Mouse (Mus musculus) neural tube, embryonic 12.5 days (tissue): ENCODE data around the gene Kdm5a. TPM values are rescaled to one million over a fixed set of nuclear protein-coding genes. Genes with fewer than 3 reads are reported as not detected.
A peak's percentile ranks its signal among the peaks of the same experiment; 100 is the strongest.

Experiments
- ATAC-seq: fragments of 200-750 bp; cut with Nextera tagmentation; 2 replicates; pipeline ENCODE4 v1.8.0; 2017; ENCODE audit warnings: low read depth, mild to moderate bottlenecking, moderate TSS enrichment, moderate library complexity; ENCODE audit not compliant: low FRiP score
- H3K27ac ChIP-seq: fragments of 300-500 bp; sonication (generic); 2 replicates; pipeline ENCODE4 v1.5.1; 2016
- H3K27me3 ChIP-seq: fragments of 300-500 bp; sonication (generic); replicated peaks from 2 replicates; pipeline ENCODE4 v1.6.1; 2016; ENCODE audit warnings: mild to moderate bottlenecking
- H3K36me3 ChIP-seq: fragments of 300-500 bp; sonication (generic); 2 replicates; pipeline ENCODE4 v1.6.1; 2016; ENCODE audit warnings: mild to moderate bottlenecking
- H3K4me1 ChIP-seq: fragments of 300-500 bp; sonication (generic); 2 replicates; pipeline ENCODE4 v1.6.1; 2016
- H3K4me2 ChIP-seq: fragments of 300-500 bp; sonication (generic); replicated peaks from 2 replicates; pipeline ENCODE4 v1.6.1; 2016; ENCODE audit warnings: mild to moderate bottlenecking
- H3K4me3 ChIP-seq: fragments of 300-500 bp; sonication (generic); 2 replicates; pipeline ENCODE4 v1.5.1; 2016
- H3K9ac ChIP-seq: fragments of 300-500 bp; sonication (generic); 2 replicates; pipeline ENCODE4 v1.6.1; 2016; ENCODE audit warnings: mild to moderate bottlenecking
- H3K9me3 ChIP-seq: fragments of 300-500 bp; sonication (generic); 2 replicates; pipeline ENCODE4 v1.6.1; 2016; ENCODE audit warnings: mild to moderate bottlenecking
- WGBS: fragments of 180-500 bp; shearing (Covaris S2); methylation state at CpG from one replicate; pipeline ENCODE4 v1.1.7; 2016; 5-methylcytosine and 5-hydroxymethylcytosine counted together
- polyA plus RNA-seq: library from polyadenylated mRNA; unstranded; fragments of >200 nt; fragmentation: Nextera tagmentation; extraction: Ambion mirVana; gene quantifications from 2 replicates; pipeline ENCODE4 v1.2.1, GENCODE M21; 2016

Kdm5a gene
- polyA plus RNA-seq, 1 experiment from 2014 or later = 51.4 TPM

GRCm38 (mm10) chr6:120362774-120363687 lies 893 bp upstream of the Kdm5a start:
- H3K36me3 ChIP-seq = peaks cover 8% of the 10 kb centered on the region
- H3K9ac ChIP-seq = peak overlapping the region; percentile 86
- H3K4me1 ChIP-seq = peaks cover 16% of the 10 kb centered on the region
- H3K27ac ChIP-seq = peak overlapping the region; percentile 87
- H3K9me3 ChIP-seq = no peaks in the 10 kb centered on the region
- H3K4me2 ChIP-seq = peak overlapping the region; percentile 93
- 25% methylated on average over 15 of the region's 15 CpGs for WGBS
- peak; percentile 26 for ATAC-seq
- H3K27me3 ChIP-seq = no peaks in the 10 kb centered on the region
- peak overlapping the region; percentile 97 for H3K4me3 ChIP-seq

GRCm38 (mm10) chr6:120364523-120364905 lies 590 bp downstream of the Kdm5a start:
- peak; percentile 26 for ATAC-seq
- Histone ChIP-seq H3K36me3 (peaks cover 23% of the 10 kb centered on the region), H3K9me3 (no peaks in the 10 kb centered on the region), H3K4me1 (peaks cover 16% of the 10 kb centered on the region), H3K4me3 (peak overlapping the region; percentile 97), H3K4me2 (peak overlapping the region; percentile 93), H3K27me3 (no peaks in the 10 kb centered on the region), H3K9ac (peak overlapping the region; percentile 86), H3K27ac (peak overlapping the region; percentile 87)
- WGBS = under 1% methylated on average over 29 of the region's 31 CpGs

DNA sequence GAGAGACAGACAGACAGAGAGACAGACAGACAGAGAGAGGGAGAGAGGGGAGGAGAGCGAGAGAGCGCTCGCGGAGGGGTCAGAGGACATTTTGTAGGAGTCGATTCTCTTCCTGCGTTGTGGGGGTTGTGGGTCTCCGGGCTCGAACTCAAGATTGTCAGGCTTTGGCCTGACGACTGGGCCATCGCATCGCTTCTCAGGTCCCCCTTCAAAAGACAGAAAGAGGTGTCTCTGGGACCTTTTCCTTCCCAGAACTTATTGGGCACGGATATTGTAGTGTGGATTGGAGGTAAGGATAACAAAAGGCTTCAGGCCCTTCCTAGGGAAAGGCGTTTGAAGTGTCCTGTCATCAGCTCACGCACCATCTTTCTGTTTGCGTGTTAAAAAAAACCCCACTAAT lies 1.1 kb downstream of the Kdm5a start:
- Histone ChIP-seq H3K9ac (peak overlapping the region; percentile 86), H3K4me1 (peaks cover 16% of the 10 kb centered on the region), H3K9me3 (no peaks in the 10 kb centered on the region), H3K36me3 (peaks cover 28% of the 10 kb centered on the region), H3K27ac (no peak overlapping the region), H3K4me2 (peak overlapping the region; percentile 93), H3K4me3 (peak overlapping the region; percentile 97), H3K27me3 (no peaks in the 10 kb centered on the region)
- 7% methylated on average over 15 of the region's 15 CpGs for WGBS
- no peak for ATAC-seq

- Histone ChIP-seq H3K36me3 (peaks cover 76% of the 10 kb centered on the region), H3K4me1 (no peaks in the 10 kb centered on the region), H3K4me3 (no peak overlapping the region), H3K9ac (no peak overlapping the region), H3K27ac (no peak overlapping the region), H3K4me2 (no peak overlapping the region), H3K9me3 (no peaks in the 10 kb centered on the region), H3K27me3 (no peaks in the 10 kb centered on the region)
- ATAC-seq = no peak
- WGBS = 96% methylated on average over 2 of the region's 2 CpGs
Measured at GRCm38 (mm10) chr6:120376736-120377135, 12.8 kb downstream of the Kdm5a start.

GRCm38 (mm10) chr6:120390054-120390453 lies 26.1 kb downstream of the Kdm5a start:
- H3K9me3 ChIP-seq = no peaks in the 10 kb centered on the region
- no peak overlapping the region for H3K4me2 ChIP-seq
- no peaks in the 10 kb centered on the region for H3K27me3 ChIP-seq
- ATAC-seq = no peak
- H3K4me3 ChIP-seq = no peak overlapping the region
- 88% methylated on average over 3 of the region's 3 CpGs for WGBS
- no peak overlapping the region for H3K27ac ChIP-seq
- H3K36me3 ChIP-seq = peaks cover 49% of the 10 kb centered on the region
- H3K9ac ChIP-seq = no peak overlapping the region
- H3K4me1 ChIP-seq = no peaks in the 10 kb centered on the region

DNA sequence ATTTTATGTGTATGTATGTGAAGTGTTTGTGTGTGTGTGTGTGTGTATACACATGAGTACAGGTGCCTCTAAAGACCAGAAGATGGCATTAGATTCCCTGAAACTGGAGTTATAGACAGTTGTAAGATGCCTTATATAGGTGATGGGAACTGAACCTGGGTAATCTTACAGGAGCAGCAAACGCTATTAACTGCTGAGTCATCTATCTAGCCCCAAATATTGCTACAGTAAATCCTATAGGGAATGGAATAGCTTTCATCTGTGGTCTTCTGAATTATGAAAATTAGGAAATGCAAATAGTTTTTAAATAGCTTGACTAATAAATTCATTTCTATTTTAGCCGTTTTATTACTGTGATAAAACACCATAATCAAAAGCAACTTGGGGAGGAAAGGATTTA lies 28.9 kb downstream of the Kdm5a start:
- Histone ChIP-seq H3K27ac (no peak overlapping the region), H3K4me1 (no peaks in the 10 kb centered on the region), H3K4me2 (no peak overlapping the region), H3K9me3 (no peaks in the 10 kb centered on the region), H3K4me3 (no peak overlapping the region), H3K36me3 (peaks cover 65% of the 10 kb centered on the region), H3K9ac (no peak overlapping the region), H3K27me3 (no peaks in the 10 kb centered on the region)
- 94% methylated on average over 2 of the region's 2 CpGs for whole genome bisulfite sequencing
- ATAC-seq = no peak

DNA sequence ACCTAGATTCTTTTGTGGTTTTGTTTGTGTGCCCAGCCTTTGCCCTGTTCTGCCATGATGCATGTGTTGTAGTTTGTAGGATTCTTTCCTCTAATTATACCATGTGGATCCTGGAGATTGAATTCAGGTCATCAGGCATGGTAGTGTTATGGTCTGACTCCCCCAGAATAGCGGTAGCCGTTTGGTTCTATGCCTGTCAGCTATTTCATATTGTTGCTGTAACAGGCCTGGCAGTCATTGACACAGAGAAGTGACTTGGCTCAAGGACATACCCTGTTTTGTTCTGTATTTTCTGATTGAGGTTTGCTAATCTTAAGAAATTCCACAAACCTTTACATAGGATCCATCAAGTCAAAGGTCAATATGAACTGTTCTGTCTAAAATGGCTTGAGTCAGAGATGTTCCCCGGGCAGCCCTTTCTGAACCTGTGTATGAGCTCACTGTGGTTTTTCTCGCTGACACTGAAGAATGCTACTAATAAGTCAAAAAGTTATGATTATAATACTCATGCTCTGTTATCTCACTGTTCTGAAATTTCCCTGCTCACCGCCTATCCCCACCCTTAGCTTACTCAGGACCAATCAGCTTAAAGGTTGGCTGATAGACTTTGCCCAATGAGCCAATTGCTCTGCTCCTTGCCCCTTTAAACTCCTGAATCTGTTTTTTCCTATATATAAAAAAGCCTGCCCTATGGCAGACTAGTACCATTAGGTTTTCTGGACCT lies 31.9 kb downstream of the Kdm5a start:
- no peak overlapping the region for H3K27ac ChIP-seq
- no peak overlapping the region for H3K9ac ChIP-seq
- no peak for ATAC-seq
- H3K9me3 ChIP-seq = no peaks in the 10 kb centered on the region
- no peaks in the 10 kb centered on the region for H3K27me3 ChIP-seq
- 93% methylated on average over 5 of the region's 5 CpGs for WGBS
- no peak overlapping the region for H3K4me3 ChIP-seq
- H3K36me3 ChIP-seq = peaks cover 64% of the 10 kb centered on the region
- no peak overlapping the region for H3K4me2 ChIP-seq
- no peaks in the 10 kb centered on the region for H3K4me1 ChIP-seq

DNA sequence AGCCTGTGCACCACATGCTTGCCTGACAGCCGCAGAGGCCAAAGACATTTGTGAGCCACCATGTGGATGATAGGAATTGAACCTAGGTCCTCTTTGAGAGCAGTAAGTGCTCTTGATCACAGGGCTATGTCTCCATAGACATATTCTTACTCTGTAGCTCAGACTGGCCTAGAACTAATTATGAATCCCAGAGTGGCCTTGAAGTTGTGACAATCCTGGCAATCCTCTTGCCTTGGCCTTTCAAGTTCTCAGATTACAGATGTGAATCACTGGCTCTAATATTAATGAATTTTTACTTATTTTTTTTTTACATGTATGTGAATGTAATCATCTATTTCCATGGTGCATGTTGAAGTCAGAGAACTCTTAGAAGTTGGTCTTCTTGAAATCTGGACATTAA lies 40.0 kb downstream of the Kdm5a start:
- Histone ChIP-seq H3K36me3 (peaks cover 55% of the 10 kb centered on the region), H3K4me1 (no peaks in the 10 kb centered on the region), H3K4me3 (no peak overlapping the region), H3K9me3 (no peaks in the 10 kb centered on the region), H3K27ac (no peak overlapping the region), H3K4me2 (no peak overlapping the region), H3K27me3 (no peaks in the 10 kb centered on the region), H3K9ac (no peak overlapping the region)
- WGBS = 97% methylated on average over 1 of the region's 1 CpGs
- ATAC-seq = no peak

GRCm38 (mm10) chr6:120438161-120438560 lies 74.2 kb downstream of the Kdm5a start:
- no peak overlapping the region for H3K4me2 ChIP-seq
- H3K4me3 ChIP-seq = no peak overlapping the region
- no peak for ATAC-seq
- 90% methylated on average over 3 of the region's 3 CpGs for WGBS
- no peaks in the 10 kb centered on the region for H3K27me3 ChIP-seq
- H3K4me1 ChIP-seq = no peaks in the 10 kb centered on the region
- no peak overlapping the region for H3K9ac ChIP-seq
- H3K27ac ChIP-seq = no peak overlapping the region
- peaks cover 54% of the 10 kb centered on the region for H3K36me3 ChIP-seq
- no peaks in the 10 kb centered on the region for H3K9me3 ChIP-seq

DNA sequence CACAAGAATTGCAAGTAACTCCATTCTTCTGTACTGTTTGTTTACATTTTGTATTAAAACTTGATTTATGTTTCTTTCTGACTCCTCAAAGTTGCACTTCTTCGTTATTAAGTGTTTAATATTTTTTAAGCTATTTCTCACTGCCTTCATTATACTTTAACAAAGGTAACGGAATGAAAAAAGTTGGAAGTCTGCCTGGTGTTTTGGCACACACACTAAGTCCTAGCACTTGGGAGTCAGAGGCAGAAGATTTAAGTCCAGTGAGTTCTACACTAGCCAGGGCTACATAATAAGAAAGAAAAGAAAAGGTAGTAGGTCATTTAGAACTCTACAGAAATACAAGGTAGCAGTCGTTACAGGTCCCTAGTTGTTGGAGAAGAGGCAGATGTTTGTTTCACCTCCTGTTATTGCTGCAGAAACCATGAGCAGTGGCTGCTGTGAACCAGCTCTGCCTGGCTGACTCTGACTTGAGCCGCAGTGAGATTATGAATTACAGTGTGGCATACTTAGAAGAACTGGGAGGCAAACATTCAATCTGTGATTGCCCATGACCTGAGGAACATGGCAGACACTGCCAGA lies 78.3 kb downstream of the Kdm5a start:
- no peak overlapping the region for H3K4me3 ChIP-seq
- peaks cover 48% of the 10 kb centered on the region for H3K36me3 ChIP-seq
- no peak overlapping the region for H3K4me2 ChIP-seq
- H3K9ac ChIP-seq = no peak overlapping the region
- H3K4me1 ChIP-seq = no peaks in the 10 kb centered on the region
- 90% methylated on average over 4 of the region's 4 CpGs for WGBS
- no peak overlapping the region for H3K27ac ChIP-seq
- H3K9me3 ChIP-seq = no peaks in the 10 kb centered on the region
- ATAC-seq = no peak
- H3K27me3 ChIP-seq = no peaks in the 10 kb centered on the region

GRCm38 (mm10) chr6:120443363-120444355 lies 79.7 kb downstream of the Kdm5a start:
- Histone ChIP-seq H3K9me3 (no peaks in the 10 kb centered on the region), H3K36me3 (peaks cover 38% of the 10 kb centered on the region), H3K4me3 (no peak overlapping the region), H3K9ac (no peak overlapping the region), H3K4me2 (no peak overlapping the region), H3K27ac (no peak overlapping the region), H3K4me1 (no peaks in the 10 kb centered on the region), H3K27me3 (no peaks in the 10 kb centered on the region)
- 85% methylated on average over 14 of the region's 14 CpGs for WGBS
- no peak for ATAC-seq
